Mouse (Mus musculus) limb, embryonic 12.5 days (tissue): ENCODE results near the gene Etv6. TPM values are rescaled to one million over a fixed set of nuclear protein-coding genes. Genes with fewer than 3 reads are reported as not detected.

ENCODE experiments used
- ATAC-seq: fragments of 200-750 bp; cut with Nextera tagmentation; 2 replicates; pipeline ENCODE4 v1.8.0; 2017; ENCODE audit warnings: low read depth, moderate TSS enrichment; ENCODE audit not compliant: insufficient number of reproducible peaks, insufficient read depth, low FRiP score, low TSS enrichment
- H3K27ac ChIP-seq: fragments of 300-500 bp; sonication (generic); 2 replicates; pipeline ENCODE4 v1.5.1; 2016; ENCODE audit warnings: mild to moderate bottlenecking, moderate library complexity
- H3K27me3 ChIP-seq: fragments of 300-500 bp; sonication (generic); 2 replicates; pipeline ENCODE4 v1.6.1; 2016; ENCODE audit warnings: mild to moderate bottlenecking, moderate library complexity
- H3K36me3 ChIP-seq: fragments of 300-500 bp; sonication (generic); 2 replicates; pipeline ENCODE4 v1.6.1; 2016; ENCODE audit warnings: mild to moderate bottlenecking, moderate library complexity
- H3K4me1 ChIP-seq: fragments of 300-500 bp; sonication (generic); replicated peaks from 2 replicates; pipeline ENCODE4 v1.6.1; 2016
- H3K4me2 ChIP-seq: fragments of 300-500 bp; sonication (generic); 2 replicates; pipeline ENCODE4 v1.6.1; 2016; ENCODE audit warnings: mild to moderate bottlenecking, moderate library complexity
- H3K4me3 ChIP-seq: fragments of 300-500 bp; sonication (generic); replicated peaks from 2 replicates; pipeline ENCODE4 v1.5.1; 2016; ENCODE audit warnings: mild to moderate bottlenecking
- H3K9ac ChIP-seq: fragments of 300-500 bp; sonication (generic); replicated peaks from 2 replicates; pipeline ENCODE4 v1.6.1; 2016; ENCODE audit warnings: mild to moderate bottlenecking, moderate library complexity
- H3K9me3 ChIP-seq: fragments of 300-500 bp; sonication (generic); 2 replicates; pipeline ENCODE4 v1.6.1; 2016; ENCODE audit warnings: mild to moderate bottlenecking, moderate library complexity
- WGBS: fragments of 180-500 bp; shearing (Covaris S2); methylation state at CpG from one replicate; pipeline ENCODE4 v1.1.7; 2016; 5-methylcytosine and 5-hydroxymethylcytosine counted together
- polyA plus RNA-seq: library from polyadenylated mRNA; unstranded; fragments of >200 nt; fragmentation: Nextera tagmentation; extraction: Ambion mirVana; gene quantifications from 2 replicates; pipeline ENCODE4 v1.2.1, GENCODE M21; 2016

Gene Etv6
- polyA plus RNA-seq, 1 experiment from 2014 or later = 16.3 TPM

DNA sequence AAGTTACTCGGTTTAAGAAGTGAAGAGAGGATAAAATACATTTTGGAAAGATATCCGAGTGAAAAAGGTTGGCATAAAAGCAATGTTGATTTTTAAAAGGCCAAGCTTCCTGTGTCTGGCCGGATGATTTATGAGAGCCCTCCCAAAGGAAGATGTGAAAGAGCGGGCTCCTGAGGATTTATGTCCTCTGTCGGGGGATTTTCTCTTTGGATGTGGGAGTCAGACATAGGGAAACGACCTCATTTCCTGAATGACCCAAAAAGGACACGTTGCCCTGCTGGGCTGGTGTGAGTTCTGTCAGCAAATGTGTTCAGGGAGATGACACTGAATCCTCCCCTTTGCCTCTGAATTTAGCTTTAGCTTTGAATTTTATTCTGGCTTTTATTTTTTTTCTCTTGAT is 8.0 kb downstream of the Etv6 start:
- no peak overlapping the region for H3K4me3 ChIP-seq

DNA sequence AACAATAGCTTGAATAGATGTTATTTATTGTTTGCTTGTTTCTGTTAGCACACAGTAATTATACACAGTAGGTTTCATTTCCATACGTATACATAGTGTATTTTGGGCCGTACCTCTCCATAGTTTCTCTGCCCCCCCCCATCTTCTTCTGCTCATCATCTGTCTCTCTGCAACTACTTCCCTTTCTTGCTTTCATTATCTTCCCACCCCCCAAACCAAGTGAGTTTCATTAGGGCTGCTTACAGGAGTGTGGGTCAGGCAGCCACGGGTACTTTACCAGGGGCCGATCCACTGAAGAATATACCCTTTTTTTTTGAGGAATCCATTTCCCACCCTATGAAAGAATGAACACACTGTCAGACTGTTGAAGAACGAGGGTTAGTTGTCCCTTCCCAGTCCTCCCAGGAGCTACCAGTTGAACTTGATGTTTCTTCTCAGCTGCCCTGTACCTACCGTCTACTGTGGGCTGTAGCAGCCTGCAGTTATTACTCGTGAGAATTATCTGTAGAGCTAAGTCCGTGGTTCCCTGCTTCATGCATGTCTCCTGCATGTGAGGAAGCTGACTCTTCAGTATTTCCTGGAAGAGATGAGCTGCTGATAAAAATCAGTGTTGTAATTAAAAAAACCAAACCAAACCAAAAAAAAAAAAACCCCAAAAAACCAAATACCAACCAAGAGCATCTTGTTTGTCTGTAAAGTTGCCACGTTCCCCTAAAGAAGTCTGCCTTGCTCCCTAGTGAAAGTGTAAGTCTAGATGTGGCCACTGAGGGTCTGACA is 9.8 kb downstream of the Etv6 start:
- WGBS = 79% methylated on average over 9 of the region's 9 CpGs
- no peak overlapping the region for H3K9ac ChIP-seq
- ATAC-seq = no peak
- no peak overlapping the region for H3K27ac ChIP-seq
- no peaks in the 10 kb centered on the region for H3K9me3 ChIP-seq
- H3K4me1 ChIP-seq = peaks cover 86% of the 10 kb centered on the region
- no peaks in the 10 kb centered on the region for H3K27me3 ChIP-seq
- H3K4me3 ChIP-seq = no peak overlapping the region
- 0 out of 2 replicates have a peak, but pooled peaks cover 5% of the 10 kb centered on the region for H3K36me3 ChIP-seq
- no peak overlapping the region for H3K4me2 ChIP-seq

More for the DNA sequence above, 8.0 kb downstream of the Etv6 start:
- H3K27me3 ChIP-seq = no peaks in the 10 kb centered on the region
- WGBS = 14% methylated on average over 7 of the region's 7 CpGs
- H3K27ac ChIP-seq = no peak overlapping the region
- H3K4me2 ChIP-seq = no peak overlapping the region
- peaks cover 82% of the 10 kb centered on the region for H3K4me1 ChIP-seq
- H3K9ac ChIP-seq = no peak overlapping the region
- no peak for ATAC-seq
- H3K9me3 ChIP-seq = no peaks in the 10 kb centered on the region
- 0 out of 2 replicates have a peak, but pooled peaks cover 5% of the 10 kb centered on the region for H3K36me3 ChIP-seq

DNA sequence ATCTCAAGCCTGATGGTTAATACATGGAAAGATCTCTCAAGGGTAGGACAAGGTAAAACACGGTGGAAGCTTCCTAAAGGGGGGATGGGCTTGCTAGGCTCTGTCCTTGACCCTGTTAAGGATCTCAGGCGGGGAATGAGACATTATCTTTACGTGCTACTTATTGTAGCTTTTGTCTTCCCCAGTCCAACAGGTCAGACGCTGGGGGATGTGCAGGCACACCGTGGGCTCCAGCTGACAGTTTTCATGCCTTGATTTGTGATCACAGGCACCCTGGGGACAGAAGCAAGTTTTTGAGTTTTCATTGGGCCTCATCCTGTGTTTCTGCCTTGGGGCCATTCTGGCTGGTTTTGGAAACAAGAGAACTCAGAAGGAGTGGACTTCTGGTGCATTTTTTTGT is 10.6 kb downstream of the Etv6 start:
- Histone ChIP-seq H3K27ac (no peak overlapping the region), H3K9ac (no peak overlapping the region), H3K4me2 (no peak overlapping the region), H3K4me3 (no peak overlapping the region), H3K27me3 (no peaks in the 10 kb centered on the region), H3K9me3 (no peaks in the 10 kb centered on the region), H3K36me3 (0 out of 2 replicates have a peak, but pooled peaks cover 5% of the 10 kb centered on the region), H3K4me1 (peaks cover 78% of the 10 kb centered on the region)
- 41% methylated on average over 5 of the region's 5 CpGs for WGBS
- ATAC-seq = no peak

DNA sequence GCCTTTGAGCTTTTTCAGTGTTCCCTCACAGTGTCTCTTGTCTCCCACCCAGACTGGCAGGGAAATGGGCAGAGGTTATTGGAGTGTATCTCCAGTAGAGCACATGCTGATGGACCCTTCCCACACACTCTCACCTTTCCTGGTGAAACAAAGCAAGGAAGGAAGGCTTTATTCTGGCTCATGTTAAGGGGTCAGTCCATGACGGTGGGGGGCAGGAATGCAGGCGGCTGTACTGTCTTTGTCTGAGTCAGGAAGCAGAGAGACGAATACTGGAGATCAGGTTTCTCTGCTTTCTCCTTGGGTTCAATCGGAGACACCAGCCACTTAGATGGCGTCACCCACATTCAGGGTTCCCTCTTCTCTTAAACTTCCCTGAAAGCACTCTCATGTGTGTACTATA is 11.7 kb downstream of the Etv6 start:
- ATAC-seq = no peak
- Histone ChIP-seq H3K4me1 (peaks cover 67% of the 10 kb centered on the region), H3K9me3 (no peaks in the 10 kb centered on the region), H3K36me3 (0 out of 2 replicates have a peak, but pooled peaks cover 5% of the 10 kb centered on the region), H3K9ac (no peak overlapping the region), H3K27me3 (no peaks in the 10 kb centered on the region), H3K4me3 (no peak overlapping the region), H3K27ac (no peak overlapping the region), H3K4me2 (no peak overlapping the region)
- 65% methylated on average over 5 of the region's 5 CpGs for WGBS

DNA sequence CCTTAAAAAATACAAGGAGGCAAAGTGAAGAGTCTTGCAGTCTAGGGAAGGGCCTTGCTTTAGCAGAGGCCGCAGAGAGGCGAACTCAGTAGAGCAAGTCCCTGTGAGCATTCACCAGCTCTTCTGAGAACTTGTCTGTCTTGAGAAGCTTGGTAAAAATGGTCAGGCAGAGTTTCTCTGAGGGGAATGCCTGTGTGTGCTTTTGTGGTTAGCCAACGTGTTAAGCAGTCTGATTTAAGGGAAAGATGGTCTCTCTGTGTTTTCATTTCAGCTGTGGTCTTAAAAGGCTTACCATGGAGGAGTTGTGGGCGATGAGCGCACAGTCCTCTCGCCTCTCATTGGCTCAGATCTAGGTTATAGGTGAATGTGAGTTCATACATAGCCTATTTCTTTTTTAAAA is 12.5 kb downstream of the Etv6 start:
- H3K4me2 ChIP-seq = no peak overlapping the region
- peaks cover 61% of the 10 kb centered on the region for H3K4me1 ChIP-seq
- no peak overlapping the region for H3K27ac ChIP-seq
- H3K27me3 ChIP-seq = no peaks in the 10 kb centered on the region
- no peaks in the 10 kb centered on the region for H3K9me3 ChIP-seq
- H3K4me3 ChIP-seq = no peak overlapping the region
- no peak for ATAC-seq
- WGBS = 94% methylated on average over 6 of the region's 6 CpGs
- H3K36me3 ChIP-seq = 0 out of 2 replicates have a peak, but pooled peaks cover 5% of the 10 kb centered on the region
- no peak overlapping the region for H3K9ac ChIP-seq

DNA sequence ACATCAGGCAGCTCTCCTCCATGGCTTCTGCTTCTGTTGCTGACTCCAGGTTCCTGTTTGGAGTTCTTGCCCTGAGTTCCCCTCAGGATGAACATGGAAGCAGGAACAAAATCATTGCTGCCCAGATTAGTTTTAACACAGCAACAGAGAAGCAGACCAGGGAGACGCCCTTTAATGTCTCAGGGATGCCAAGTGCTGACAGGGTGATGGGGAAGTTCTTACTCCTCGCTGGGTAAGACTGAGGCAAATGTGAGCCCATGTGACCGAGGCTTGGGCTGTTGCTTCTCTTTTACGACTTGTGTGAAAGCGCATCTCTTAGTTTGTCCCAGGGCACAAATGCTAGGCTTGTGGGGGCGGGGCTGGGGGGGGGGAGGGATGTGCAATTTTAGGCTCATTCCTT is 13.5 kb downstream of the Etv6 start:
- no peaks in the 10 kb centered on the region for H3K27me3 ChIP-seq
- no peaks in the 10 kb centered on the region for H3K9me3 ChIP-seq
- ATAC-seq = no peak
- no peak overlapping the region for H3K4me3 ChIP-seq
- H3K4me1 ChIP-seq = peaks cover 52% of the 10 kb centered on the region
- H3K4me2 ChIP-seq = no peak overlapping the region
- WGBS = 66% methylated on average over 6 of the region's 6 CpGs
- no peak overlapping the region for H3K9ac ChIP-seq
- H3K36me3 ChIP-seq = 0 out of 2 replicates have a peak, but pooled peaks cover 5% of the 10 kb centered on the region
- no peak overlapping the region for H3K27ac ChIP-seq

DNA sequence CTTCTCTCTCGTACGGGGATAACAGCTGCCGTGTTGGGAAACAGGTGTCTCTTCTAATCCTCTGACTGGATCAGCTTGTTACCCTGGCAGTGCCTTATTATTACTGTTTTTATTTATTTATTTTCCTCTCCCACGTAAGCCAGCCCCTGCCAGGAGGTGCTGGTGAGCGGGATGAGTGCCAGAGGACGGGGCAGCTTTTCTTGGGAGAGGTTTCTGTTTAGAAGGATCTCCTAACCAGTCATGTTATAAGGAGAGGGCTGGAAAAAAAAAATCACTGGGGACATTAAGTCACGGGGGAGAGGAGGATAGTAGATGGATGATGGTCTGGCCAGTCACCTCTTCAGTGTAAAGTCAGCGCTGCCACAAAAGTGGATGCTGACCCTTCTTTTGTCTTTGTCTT is 15.0 kb downstream of the Etv6 start:
- no peak for ATAC-seq
- no peaks in the 10 kb centered on the region for H3K9me3 ChIP-seq
- no peaks in the 10 kb centered on the region for H3K27me3 ChIP-seq
- H3K4me1 ChIP-seq = peaks cover 43% of the 10 kb centered on the region
- H3K9ac ChIP-seq = no peak overlapping the region
- H3K27ac ChIP-seq = no peak overlapping the region
- no peak overlapping the region for H3K4me3 ChIP-seq
- no peak overlapping the region for H3K4me2 ChIP-seq
- 0 out of 2 replicates have a peak, but pooled peaks cover 11% of the 10 kb centered on the region for H3K36me3 ChIP-seq
- 82% methylated on average over 8 of the region's 8 CpGs for WGBS

DNA sequence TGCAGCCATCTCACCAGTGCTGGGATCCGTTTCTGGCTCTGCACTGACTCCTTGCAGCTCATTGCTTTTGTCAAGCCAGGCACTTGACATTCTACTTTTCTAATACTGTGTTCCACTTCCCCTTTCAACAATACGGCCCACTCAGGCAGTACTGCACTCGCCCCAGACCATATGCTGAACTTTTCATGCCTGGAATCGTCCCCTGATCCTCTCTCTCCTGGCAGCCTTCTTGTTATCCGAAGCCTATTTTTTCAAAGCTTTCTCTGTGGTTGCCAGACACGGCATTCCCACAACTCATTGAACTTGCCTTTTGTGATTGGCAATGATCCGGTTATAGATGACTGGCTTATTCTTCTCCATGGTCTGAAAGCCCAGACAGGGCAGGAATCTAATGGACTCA is 16.4 kb downstream of the Etv6 start:
- Histone ChIP-seq H3K4me2 (no peak overlapping the region), H3K9me3 (no peaks in the 10 kb centered on the region), H3K27ac (no peak overlapping the region), H3K27me3 (no peaks in the 10 kb centered on the region), H3K9ac (no peak overlapping the region), H3K4me1 (peaks cover 36% of the 10 kb centered on the region), H3K36me3 (0 out of 2 replicates have a peak, but pooled peaks cover 9% of the 10 kb centered on the region), H3K4me3 (no peak overlapping the region)
- WGBS = 84% methylated on average over 7 of the region's 7 CpGs
- ATAC-seq = no peak

DNA sequence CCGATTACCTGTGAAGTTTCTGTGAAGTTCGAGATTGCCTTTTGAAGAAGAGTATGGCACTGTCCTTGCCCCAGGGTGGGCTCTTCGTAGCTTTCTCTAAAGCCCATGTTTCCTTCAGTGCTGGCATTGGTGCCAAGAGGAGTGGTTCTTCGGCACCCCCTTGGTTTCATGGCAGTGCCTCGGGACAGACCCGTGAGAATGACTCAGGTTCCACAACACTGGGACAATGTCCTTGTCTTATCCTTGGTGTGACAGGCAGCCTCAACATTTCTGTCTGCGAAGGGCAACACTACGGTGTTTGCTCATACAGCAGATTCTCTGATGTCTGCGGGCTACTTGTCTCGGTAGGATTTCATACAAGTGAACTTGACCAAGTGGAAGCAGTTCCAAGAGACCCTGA is 17.6 kb downstream of the Etv6 start:
- Histone ChIP-seq H3K4me1 (peaks cover 27% of the 10 kb centered on the region), H3K9me3 (no peaks in the 10 kb centered on the region), H3K4me2 (no peak overlapping the region), H3K27me3 (no peaks in the 10 kb centered on the region), H3K4me3 (no peak overlapping the region), H3K36me3 (0 out of 2 replicates have a peak, but pooled peaks cover 6% of the 10 kb centered on the region), H3K27ac (no peak overlapping the region), H3K9ac (no peak overlapping the region)
- ATAC-seq = no peak
- WGBS = 92% methylated on average over 10 of the region's 10 CpGs

DNA sequence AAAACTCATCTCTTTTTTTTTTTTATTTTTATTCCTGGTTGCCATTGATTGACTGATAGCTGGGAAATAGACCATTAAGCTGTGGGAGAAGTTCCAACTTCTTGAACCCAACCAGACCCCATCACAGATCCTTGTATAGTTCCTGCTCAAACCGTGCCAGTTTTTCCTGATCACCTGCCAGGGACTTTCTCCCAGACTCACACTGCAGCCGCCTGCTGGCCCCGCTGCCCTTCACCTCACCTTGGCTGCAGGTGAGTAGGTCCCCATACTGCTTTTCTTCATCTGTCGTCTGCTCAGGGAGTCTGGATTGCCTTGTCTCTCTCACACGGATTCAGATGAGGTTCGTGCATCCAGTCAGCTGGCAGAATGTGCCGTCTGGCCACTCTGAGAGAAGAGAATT is 18.1 kb downstream of the Etv6 start:
- Histone ChIP-seq H3K9me3 (no peaks in the 10 kb centered on the region), H3K36me3 (0 out of 2 replicates have a peak, but pooled peaks cover 6% of the 10 kb centered on the region), H3K4me2 (no peak overlapping the region), H3K9ac (no peak overlapping the region), H3K4me3 (no peak overlapping the region), H3K4me1 (peaks cover 28% of the 10 kb centered on the region), H3K27me3 (no peaks in the 10 kb centered on the region), H3K27ac (no peak overlapping the region)
- no peak for ATAC-seq
- WGBS = 83% methylated on average over 7 of the region's 7 CpGs

DNA sequence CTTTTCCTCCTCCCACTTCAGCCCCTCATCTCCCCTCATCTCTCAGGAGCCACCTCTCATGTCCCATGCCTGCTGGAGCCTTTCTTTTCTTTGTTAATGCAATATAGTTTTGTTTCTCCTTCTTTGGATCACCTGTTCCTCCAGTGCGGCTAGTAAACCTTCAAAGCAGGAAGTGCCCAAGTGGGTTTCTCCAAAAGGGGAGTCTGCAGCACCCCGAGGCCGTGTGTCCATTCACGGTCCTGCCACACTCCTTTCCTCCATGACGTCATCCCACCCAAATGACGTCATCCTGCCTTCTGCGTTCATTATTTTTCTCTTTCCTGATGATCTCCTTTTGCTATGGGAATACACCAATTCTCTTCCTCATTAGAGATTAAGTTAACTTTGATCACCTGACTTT is 20.1 kb downstream of the Etv6 start:
- H3K4me3 ChIP-seq = no peak overlapping the region
- H3K4me2 ChIP-seq = no peak overlapping the region
- H3K4me1 ChIP-seq = peaks cover 20% of the 10 kb centered on the region
- no peaks in the 10 kb centered on the region for H3K27me3 ChIP-seq
- WGBS = 80% methylated on average over 7 of the region's 7 CpGs
- no peak overlapping the region for H3K9ac ChIP-seq
- H3K27ac ChIP-seq = no peak overlapping the region
- ATAC-seq = no peak
- H3K36me3 ChIP-seq = 0 out of 2 replicates have a peak, but pooled peaks cover 6% of the 10 kb centered on the region
- no peaks in the 10 kb centered on the region for H3K9me3 ChIP-seq

DNA sequence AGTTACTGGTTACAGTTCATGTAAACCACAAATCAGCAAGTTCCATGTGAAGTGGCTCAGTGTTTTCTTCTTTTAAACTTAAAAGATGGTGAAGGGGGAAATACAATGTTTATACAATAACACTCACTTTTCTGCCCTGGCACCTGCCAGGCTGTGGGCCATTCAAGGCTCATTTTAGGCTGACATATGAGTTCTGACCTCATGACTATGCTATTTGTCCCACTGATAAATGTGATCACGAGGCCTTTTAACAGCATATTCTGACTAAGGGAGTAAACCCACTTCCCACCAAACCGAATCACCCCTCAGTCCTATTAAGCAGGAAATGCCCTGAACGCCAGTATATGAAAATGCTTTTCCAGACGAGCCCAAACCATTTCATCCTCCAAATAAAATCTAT is 23.0 kb downstream of the Etv6 start:
- Histone ChIP-seq H3K36me3 (0 out of 2 replicates have a peak, but pooled peaks cover 6% of the 10 kb centered on the region), H3K9ac (no peak overlapping the region), H3K4me2 (no peak overlapping the region), H3K27me3 (no peaks in the 10 kb centered on the region), H3K4me1 (peaks cover 25% of the 10 kb centered on the region), H3K4me3 (no peak overlapping the region), H3K27ac (no peak overlapping the region), H3K9me3 (no peaks in the 10 kb centered on the region)
- WGBS = 67% methylated on average over 4 of the region's 4 CpGs
- ATAC-seq = no peak
